In the genomic region with DNA sequence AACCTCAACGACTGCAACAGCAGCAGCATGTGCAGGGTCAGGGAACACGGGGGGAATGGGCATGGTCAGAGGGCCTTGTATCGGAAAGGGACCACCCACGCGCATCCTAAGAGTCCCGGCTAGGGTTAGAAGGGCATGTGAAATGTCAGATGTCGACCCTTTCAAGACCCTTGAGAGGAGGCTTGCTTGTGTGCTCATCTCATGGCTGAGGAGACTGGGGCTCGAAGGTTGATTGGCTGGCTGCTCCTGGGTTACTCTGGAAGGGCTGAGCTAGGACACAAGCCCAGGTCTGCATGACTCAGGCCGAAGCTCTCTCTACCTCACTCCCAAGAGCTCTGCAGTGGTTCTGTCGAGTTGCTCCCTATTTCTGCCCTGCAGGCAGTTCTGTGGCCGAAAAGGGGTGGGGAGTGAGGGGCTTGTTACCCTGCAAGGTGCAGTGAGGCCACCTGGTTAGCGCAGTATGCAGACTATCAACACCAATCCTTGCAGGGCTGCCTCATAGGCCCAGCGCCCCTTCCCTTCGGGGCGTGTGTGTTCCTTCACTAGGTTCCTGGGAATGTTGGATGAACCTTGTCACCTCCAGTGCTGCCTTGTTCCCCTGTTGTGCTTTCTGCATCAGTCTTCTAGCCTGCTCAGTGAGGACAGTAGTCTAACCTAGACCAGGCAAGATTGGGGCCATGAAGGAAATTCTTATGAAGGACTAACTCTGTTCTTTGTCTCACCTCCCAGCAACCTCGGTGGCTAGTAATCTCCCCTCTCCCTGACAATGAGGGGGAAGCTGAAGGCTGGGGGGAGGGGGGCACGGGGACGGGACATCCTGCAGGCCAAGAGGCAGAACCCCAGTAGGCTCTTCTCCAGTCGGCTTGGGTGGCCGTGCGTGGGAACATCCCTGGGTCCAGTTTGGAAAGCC, we compare ENCODE assay signal across 9 mouse cellular contexts. TPM values are rescaled to one million over a fixed set of nuclear protein-coding genes. Genes with fewer than 3 reads are reported as not detected.
DNase-seq lines count a peak whose midpoint lies in the region; ATAC-seq and TF ChIP-seq lines count a peak whose summit lies in the region.
"Had no signal": no experiment of that assay in that cellular context is flagged by ENCODE, and none has a peak within 500 bp of the region (broad histone marks: within the 10 kb centered on the region; RNA-seq: fewer than 3 reads in every experiment).

No protein-coding gene starts in this region.

- H3K9me3 ChIP-seq in heart, postnatal 0 days (replicated peaks; ENCODE audit: control insufficient read depth, low read length) = no peaks in the 10 kb centered on the region
- H3K9me3 ChIP-seq in hindbrain, embryonic 14.5 days (ENCODE audit: control insufficient read depth, low read length) = no peaks in the 10 kb centered on the region
- H3K9me3 ChIP-seq in midbrain, postnatal 0 days (ENCODE audit: low read length) = no peaks in the 10 kb centered on the region

- no peak for DNase-seq in heart, postnatal 0 days (ENCODE audit: low spot score)
- DNase-seq in heart, postnatal 14 days = no peak
- DNase-seq in hindbrain, embryonic 14.5 days (ENCODE audit: low spot score) = no peak
- DNase-seq in midbrain, postnatal 0 days (ENCODE audit: low spot score) = no peak
- no peak for DNase-seq in left cerebral cortex, adult 11 months (ENCODE audit: low spot score)
- DNase-seq in cerebellum, adult 9-10 months = no peak
- DNase-seq in c-Kit-positive CD71-positive TER-119-positive erythroid progenitor cells, embryonic 14.5 days (ENCODE audit: low spot score) = no peak

- WGBS in heart, postnatal 0 days = 32% methylated on average over 21 of the region's 21 CpGs
- WGBS in hindbrain, embryonic 14.5 days = 17% methylated on average over 21 of the region's 21 CpGs
- 24% methylated on average over 20 of the region's 21 CpGs for WGBS in midbrain, postnatal 0 days

- H3K4me3 ChIP-seq in heart, postnatal 0 days (ENCODE audit: low read depth, low read length) = peak overlapping the region; percentile 38
- H3K4me3 ChIP-seq in hindbrain, embryonic 14.5 days (replicated peaks; ENCODE audit: low read length) = peak overlapping the region; percentile 36
- H3K4me3 ChIP-seq in midbrain, postnatal 0 days (ENCODE audit: low read depth, low read length) = peak overlapping the region; percentile 34

- ATAC-seq in heart, postnatal 0 days (ENCODE audit: insufficient read depth, low read depth) = no peak; the same call in none of the 2 replicates
- peak; percentile 29 for ATAC-seq in activated CD4-positive, CD25-positive, alpha-beta regulatory T cell, adult 4 months
- ATAC-seq in hindbrain, embryonic 14.5 days (ENCODE audit: low FRiP score) = peak; percentile 45
- peak; percentile 28 for ATAC-seq in midbrain, postnatal 0 days (ENCODE audit: low FRiP score)

- peak overlapping the region; percentile 77 for H3K4me2 ChIP-seq in heart, postnatal 0 days (ENCODE audit: low read depth, low read length)
- H3K4me2 ChIP-seq in hindbrain, embryonic 14.5 days (replicated peaks) = peak overlapping the region; percentile 93
- peak overlapping the region; percentile 69 for H3K4me2 ChIP-seq in midbrain, postnatal 0 days (ENCODE audit: low read depth, low read length, poor library complexity, severe bottlenecking)

- H3K27me3 ChIP-seq in heart, postnatal 0 days (ENCODE audit: control insufficient read depth, insufficient read depth, low read length) = 0 out of 2 replicates have a peak, but pooled peaks cover 5% of the 10 kb centered on the region
- no peaks in the 10 kb centered on the region for H3K27me3 ChIP-seq in hindbrain, embryonic 14.5 days (ENCODE audit: control insufficient read depth, insufficient read depth, low read length)
- H3K27me3 ChIP-seq in midbrain, postnatal 0 days (ENCODE audit: insufficient read depth, low read length) = no peaks in the 10 kb centered on the region

- intact Hi-C loops in heart, postnatal 14 days (cut with DNase I) = no loop called here

- peaks cover 18% of the 10 kb centered on the region for H3K36me3 ChIP-seq in heart, postnatal 0 days (replicated peaks; ENCODE audit: control insufficient read depth, insufficient read depth, low read length)
- H3K36me3 ChIP-seq in hindbrain, embryonic 14.5 days (replicated peaks; ENCODE audit: control insufficient read depth, insufficient read depth) = peaks cover 20% of the 10 kb centered on the region
- peaks cover 9% of the 10 kb centered on the region for H3K36me3 ChIP-seq in midbrain, postnatal 0 days (ENCODE audit: insufficient read depth, low read length)

- peaks cover 6% of the 10 kb centered on the region; the same call in 1 of the 2 replicates for H3K4me1 ChIP-seq in heart, postnatal 0 days (ENCODE audit: control insufficient read depth, insufficient read depth)
- peaks cover 16% of the 10 kb centered on the region for H3K4me1 ChIP-seq in hindbrain, embryonic 14.5 days (replicated peaks; ENCODE audit: control insufficient read depth, insufficient read depth, low read length)
- peaks cover 14% of the 10 kb centered on the region for H3K4me1 ChIP-seq in midbrain, postnatal 0 days (ENCODE audit: insufficient read depth, low read length)

- peak overlapping the region; percentile 13; the same call in 1 of the 2 replicates for H3K9ac ChIP-seq in heart, postnatal 0 days (replicated peaks; ENCODE audit: low read depth, low read length)
- H3K9ac ChIP-seq in hindbrain, embryonic 14.5 days = peak overlapping the region; percentile 68
- peak overlapping the region; percentile 66 for H3K9ac ChIP-seq in midbrain, postnatal 0 days (replicated peaks; ENCODE audit: low read length, poor library complexity, severe bottlenecking)

- H3K27ac ChIP-seq in heart, postnatal 0 days (ENCODE audit: low read depth) = 0 out of 2 replicates have a peak overlapping the region, but pooled peaks have one; percentile 32
- peak overlapping the region; percentile 77 for H3K27ac ChIP-seq in hindbrain, embryonic 14.5 days
- H3K27ac ChIP-seq in midbrain, postnatal 0 days (ENCODE audit: low read depth, low read length) = peak overlapping the region; percentile 65

- TF ChIP-seq CTCF in heart, postnatal 0 days (IDR thresholded peaks at IDR 0.05; ENCODE audit: low read depth) = no peak
- no peak for TF ChIP-seq CTCF in midbrain, postnatal 0 days (IDR thresholded peaks at IDR 0.05)

- no peak for TF ChIP-seq EP300 in heart, postnatal 0 days (IDR thresholded peaks at IDR 0.05; ENCODE audit: low read depth)

RNA-seq across cellular contexts. Expression of a gene that starts 18.8 kb away (rescaled TPM):
- 39.3 and 41.6 TPM in 2 replicates for total RNA-seq in heart, postnatal 0 days (2014; rRNA removed; ENCODE audit: low replicate concordance)
- polyA plus RNA-seq in heart, postnatal 0 days (2015; fragmentation: Nextera tagmentation; extraction: Ambion mirVana) = 9.0 and 10.8 TPM in 2 replicates
- 10 to 100 TPM; 20.7 to 20.9 TPM for total RNA-seq in heart, postnatal 14 days (2021)
- polyA plus RNA-seq in activated CD4-positive, CD25-positive, alpha-beta regulatory T cell, adult 4 months (2017; shearing (Covaris generic)) = not detected
- polyA plus RNA-seq in hindbrain, embryonic 14.5 days (2014; fragmentation: Nextera tagmentation; extraction: Ambion mirVana) = 11.5 and 13.4 TPM in 2 replicates
- total RNA-seq in midbrain, postnatal 0 days (2014; rRNA removed) = 21.9 and 23.3 TPM in 2 replicates
- polyA plus RNA-seq in midbrain, postnatal 0 days (2015; fragmentation: Nextera tagmentation; extraction: Ambion mirVana) = 9.3 and 10.4 TPM in 2 replicates

RNA-seq across cellular contexts. Expression of a gene that starts 20.4 kb away (rescaled TPM):
- not detected in 2 replicates for total RNA-seq in heart, postnatal 0 days (2014; rRNA removed; ENCODE audit: low replicate concordance)
- not detected in 2 replicates for polyA plus RNA-seq in heart, postnatal 0 days (2015; fragmentation: Nextera tagmentation; extraction: Ambion mirVana)
- total RNA-seq in heart, postnatal 14 days (2021) = not detected
- polyA plus RNA-seq in activated CD4-positive, CD25-positive, alpha-beta regulatory T cell, adult 4 months (2017; shearing (Covaris generic)) = not detected
- not detected in 2 replicates for polyA plus RNA-seq in hindbrain, embryonic 14.5 days (2014; fragmentation: Nextera tagmentation; extraction: Ambion mirVana)
- not detected in 2 replicates for total RNA-seq in midbrain, postnatal 0 days (2014; rRNA removed)
- not detected in 2 replicates for polyA plus RNA-seq in midbrain, postnatal 0 days (2015; fragmentation: Nextera tagmentation; extraction: Ambion mirVana)
- polyA plus RNA-seq: large intestine, adult 2 months had no signal

RNA-seq across cellular contexts. Expression of a gene that starts 34.8 kb away (rescaled TPM):
- total RNA-seq in heart, postnatal 0 days (2014; rRNA removed; ENCODE audit: low replicate concordance) = 104 and 123 TPM in 2 replicates
- 86.9 and 96.8 TPM in 2 replicates for polyA plus RNA-seq in heart, postnatal 0 days (2015; fragmentation: Nextera tagmentation; extraction: Ambion mirVana)
- total RNA-seq in heart, postnatal 14 days (2021) = 10 to 100 TPM; 58.7 to 63.1 TPM
- polyA plus RNA-seq in activated CD4-positive, CD25-positive, alpha-beta regulatory T cell, adult 4 months (2017; shearing (Covaris generic)) = 10 to 100 TPM; 44.5 to 56.2 TPM
- 43.2 and 52.6 TPM in 2 replicates for polyA plus RNA-seq in hindbrain, embryonic 14.5 days (2014; fragmentation: Nextera tagmentation; extraction: Ambion mirVana)
- 28.6 and 57.3 TPM in 2 replicates for total RNA-seq in midbrain, postnatal 0 days (2014; rRNA removed)
- polyA plus RNA-seq in midbrain, postnatal 0 days (2015; fragmentation: Nextera tagmentation; extraction: Ambion mirVana) = 45.3 and 52.2 TPM in 2 replicates

Comparison
In these comparisons a context has a peak if more than half of its experiments do, and no peak if none do; other contexts are left out.
1. H3K9ac ChIP-seq: peak in every context shown above with its lines; median percentile 68 in hindbrain, embryonic 14.5 days; 66 in midbrain, postnatal 0 days; 13 in heart, postnatal 0 days.
2. RNA of a gene that starts 18.8 kb away (polyA plus RNA-seq): 11.5 to 13.4 TPM in hindbrain, embryonic 14.5 days, 9.3 to 10.4 TPM in midbrain, postnatal 0 days and 9.0 to 10.8 TPM in heart, postnatal 0 days; not detected in activated CD4-positive, CD25-positive, alpha-beta regulatory T cell, adult 4 months; every median in the first group is over 10 times any median in the second.
3. Peak in every context shown above with its lines, with median percentiles within 50 percentile points of each other: H3K27ac ChIP-seq, H3K4me2 ChIP-seq and H3K4me3 ChIP-seq.